Mouse (Mus musculus) hindbrain, embryonic 10.5 days (tissue): ENCODE measurements around the gene Ctnna2. TPM values are rescaled to one million over a fixed set of nuclear protein-coding genes. Genes with fewer than 3 reads are reported as not detected.

ENCODE experiments used
- DNase-seq: peaks from one replicate; pipeline ENCODE4 v3.0.0-alpha.2; 2017; ENCODE audit warnings: low spot score
- H3K27ac ChIP-seq: fragments of 300-500 bp; sonication (generic); 2 replicates; pipeline ENCODE4 v1.5.1; 2016; ENCODE audit warnings: mild to moderate bottlenecking, moderate library complexity
- H3K27me3 ChIP-seq: fragments of 300-500 bp; sonication (generic); 2 replicates; pipeline ENCODE4 v1.6.1; 2016; ENCODE audit warnings: mild to moderate bottlenecking; ENCODE audit not compliant: poor library complexity, insufficient read depth, severe bottlenecking
- H3K36me3 ChIP-seq: fragments of 300-500 bp; sonication (generic); 2 replicates; pipeline ENCODE4 v1.6.1; 2016; ENCODE audit warnings: mild to moderate bottlenecking, moderate library complexity
- H3K4me1 ChIP-seq: fragments of 300-500 bp; sonication (generic); replicated peaks from 2 replicates; pipeline ENCODE4 v1.6.1; 2016; ENCODE audit warnings: mild to moderate bottlenecking
- H3K4me3 ChIP-seq: fragments of 300-500 bp; sonication (generic); 2 replicates; pipeline ENCODE4 v1.5.1; 2016; ENCODE audit warnings: mild to moderate bottlenecking, moderate library complexity
- H3K9me3 ChIP-seq: fragments of 300-500 bp; sonication (generic); 2 replicates; pipeline ENCODE4 v1.6.1; 2016; ENCODE audit warnings: mild to moderate bottlenecking, moderate library complexity
- WGBS: fragments of 180-500 bp; shearing (Covaris S2); methylation state at CpG from one replicate; pipeline ENCODE4 v1.1.7; 2016; 5-methylcytosine and 5-hydroxymethylcytosine counted together
- polyA plus RNA-seq: library from polyadenylated mRNA; unstranded; fragments of >200 nt; fragmentation: Nextera tagmentation; extraction: Ambion mirVana; gene quantifications from 2 replicates; pipeline ENCODE4 v1.2.1, GENCODE M21; 2016

Gene Ctnna2
- polyA plus RNA-seq, 1 experiment from 2014 or later, result 42.5 TPM

DNA sequence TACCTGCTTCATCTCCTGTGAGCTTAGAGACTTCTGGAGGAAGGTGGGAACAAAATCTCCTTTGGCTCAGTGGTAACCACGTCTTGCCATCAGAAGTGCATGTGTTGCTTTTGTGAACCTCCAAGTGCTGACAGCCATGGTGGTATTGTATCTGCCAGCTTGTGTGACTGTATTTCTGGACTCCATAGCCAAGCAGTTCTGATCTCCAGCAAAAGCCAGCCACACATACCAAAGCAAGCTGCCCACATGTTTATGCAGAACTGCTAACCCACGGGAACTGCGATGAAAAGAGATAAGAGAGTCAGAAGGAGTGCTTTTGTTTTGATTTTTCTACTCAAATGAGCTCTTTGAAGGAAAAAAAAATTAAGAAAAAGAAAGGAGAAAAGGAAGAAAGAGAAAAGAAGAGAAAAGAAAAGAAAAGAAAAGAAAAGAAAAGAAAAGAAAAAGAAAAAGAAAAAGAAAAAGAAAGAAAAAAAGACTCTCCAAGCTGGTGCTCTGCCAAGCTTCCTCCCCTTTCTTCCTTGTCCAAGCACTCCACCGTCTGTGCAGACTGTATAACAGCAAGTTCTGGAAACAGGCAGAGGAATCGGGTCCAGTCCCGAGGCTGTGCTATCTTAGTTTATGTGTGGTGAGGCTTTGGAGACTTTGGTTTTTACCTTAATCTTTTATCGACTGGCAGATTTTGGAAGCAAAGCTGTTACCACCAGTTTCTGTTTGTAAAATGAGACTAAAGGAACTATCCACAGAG lies 722.0 kb downstream of the Ctnna2 start:
- DNase-seq, result no peak
- Histone ChIP-seq H3K9me3 (no peaks in the 10 kb centered on the region), H3K27me3 (no peaks in the 10 kb centered on the region), H3K4me3 (no peak overlapping the region), H3K36me3 (no peaks in the 10 kb centered on the region), H3K4me1 (no peaks in the 10 kb centered on the region), H3K27ac (no peak overlapping the region)
- 59% methylated on average over 7 of the region's 7 CpGs for WGBS

DNA sequence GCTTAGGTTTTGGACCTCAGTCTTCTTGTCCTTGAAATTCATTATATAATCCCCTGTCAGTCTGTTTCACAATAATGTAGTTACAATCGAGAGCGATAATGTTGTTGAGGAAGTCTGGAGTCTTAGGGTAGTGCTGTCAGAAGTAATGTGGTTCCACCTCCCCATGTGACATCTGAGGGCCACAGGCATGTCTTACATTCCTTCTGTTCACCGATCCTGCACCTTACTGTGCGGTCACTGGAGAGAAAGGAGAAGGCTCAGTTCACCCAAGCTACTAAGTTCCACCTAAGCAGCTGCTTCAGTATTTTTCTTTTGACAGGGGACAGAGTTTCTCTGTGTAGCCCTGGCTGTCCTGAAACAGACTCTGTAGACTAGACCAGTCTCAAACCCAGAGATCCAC lies 723.2 kb downstream of the Ctnna2 start:
- 89% methylated on average over 4 of the region's 4 CpGs for WGBS
- H3K27ac ChIP-seq, result no peak overlapping the region
- H3K4me1 ChIP-seq, result no peaks in the 10 kb centered on the region
- H3K9me3 ChIP-seq, result no peaks in the 10 kb centered on the region
- no peaks in the 10 kb centered on the region for H3K36me3 ChIP-seq
- H3K27me3 ChIP-seq, result no peaks in the 10 kb centered on the region
- H3K4me3 ChIP-seq, result no peak overlapping the region
- DNase-seq, result no peak

DNA sequence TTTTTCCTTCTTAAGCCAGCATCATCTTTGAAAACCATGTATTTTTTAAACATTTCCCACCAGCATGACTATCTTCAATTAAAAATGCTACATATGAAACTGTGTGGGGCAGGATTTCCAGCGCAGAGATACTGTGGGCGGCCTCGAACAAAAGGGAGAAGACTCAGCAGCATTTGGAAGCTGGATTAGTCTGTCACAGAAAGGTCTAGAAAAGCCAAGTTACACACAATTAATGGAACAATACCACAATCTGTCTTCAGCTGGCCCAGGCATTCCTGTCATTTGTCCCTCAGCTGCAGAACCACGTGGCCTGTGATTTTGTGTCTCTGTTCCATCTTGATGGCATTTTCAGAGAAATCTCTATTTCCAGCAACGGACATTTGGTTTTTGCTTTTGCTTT lies 726.0 kb downstream of the Ctnna2 start:
- Histone ChIP-seq H3K27ac (no peak overlapping the region), H3K4me3 (no peak overlapping the region), H3K36me3 (no peaks in the 10 kb centered on the region), H3K27me3 (peaks cover 3% of the 10 kb centered on the region; the same call in 1 of the 2 replicates), H3K4me1 (no peaks in the 10 kb centered on the region), H3K9me3 (no peaks in the 10 kb centered on the region)
- WGBS, result 78% methylated on average over 5 of the region's 5 CpGs
- no peak for DNase-seq

DNA sequence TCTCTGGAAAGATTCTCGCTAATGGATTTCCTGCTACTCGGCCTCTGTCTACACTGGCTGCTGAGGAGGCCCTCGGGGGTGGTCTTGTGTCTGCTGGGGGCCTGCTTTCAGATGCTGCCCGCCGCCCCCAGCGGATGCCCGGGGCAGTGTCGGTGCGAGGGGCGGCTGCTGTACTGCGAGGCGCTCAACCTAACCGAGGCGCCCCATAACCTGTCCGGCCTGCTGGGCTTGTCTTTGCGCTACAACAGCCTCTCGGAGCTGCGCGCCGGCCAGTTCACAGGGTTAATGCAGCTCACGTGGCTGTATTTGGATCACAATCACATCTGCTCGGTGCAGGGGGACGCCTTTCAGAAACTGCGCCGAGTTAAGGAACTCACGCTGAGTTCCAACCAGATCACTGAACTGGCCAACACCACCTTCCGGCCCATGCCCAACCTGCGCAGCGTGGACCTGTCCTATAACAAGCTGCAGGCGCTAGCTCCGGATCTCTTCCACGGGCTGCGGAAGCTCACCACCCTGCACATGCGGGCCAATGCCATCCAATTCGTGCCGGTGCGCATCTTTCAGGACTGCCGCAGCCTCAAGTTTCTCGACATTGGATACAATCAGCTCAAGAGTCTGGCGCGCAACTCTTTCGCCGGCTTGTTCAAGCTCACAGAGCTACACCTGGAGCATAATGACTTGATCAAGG lies 735.8 kb downstream of the Ctnna2 start:
- no peaks in the 10 kb centered on the region for H3K9me3 ChIP-seq
- H3K4me3 ChIP-seq, result peak overlapping the region; percentile 64
- peaks cover 17% of the 10 kb centered on the region for H3K4me1 ChIP-seq
- peak; percentile 77 for DNase-seq
- peaks cover 56% of the 10 kb centered on the region for H3K27me3 ChIP-seq
- peak overlapping the region; percentile 88 for H3K27ac ChIP-seq
- WGBS, result under 1% methylated on average over 43 of the region's 43 CpGs
- no peaks in the 10 kb centered on the region for H3K36me3 ChIP-seq

DNA sequence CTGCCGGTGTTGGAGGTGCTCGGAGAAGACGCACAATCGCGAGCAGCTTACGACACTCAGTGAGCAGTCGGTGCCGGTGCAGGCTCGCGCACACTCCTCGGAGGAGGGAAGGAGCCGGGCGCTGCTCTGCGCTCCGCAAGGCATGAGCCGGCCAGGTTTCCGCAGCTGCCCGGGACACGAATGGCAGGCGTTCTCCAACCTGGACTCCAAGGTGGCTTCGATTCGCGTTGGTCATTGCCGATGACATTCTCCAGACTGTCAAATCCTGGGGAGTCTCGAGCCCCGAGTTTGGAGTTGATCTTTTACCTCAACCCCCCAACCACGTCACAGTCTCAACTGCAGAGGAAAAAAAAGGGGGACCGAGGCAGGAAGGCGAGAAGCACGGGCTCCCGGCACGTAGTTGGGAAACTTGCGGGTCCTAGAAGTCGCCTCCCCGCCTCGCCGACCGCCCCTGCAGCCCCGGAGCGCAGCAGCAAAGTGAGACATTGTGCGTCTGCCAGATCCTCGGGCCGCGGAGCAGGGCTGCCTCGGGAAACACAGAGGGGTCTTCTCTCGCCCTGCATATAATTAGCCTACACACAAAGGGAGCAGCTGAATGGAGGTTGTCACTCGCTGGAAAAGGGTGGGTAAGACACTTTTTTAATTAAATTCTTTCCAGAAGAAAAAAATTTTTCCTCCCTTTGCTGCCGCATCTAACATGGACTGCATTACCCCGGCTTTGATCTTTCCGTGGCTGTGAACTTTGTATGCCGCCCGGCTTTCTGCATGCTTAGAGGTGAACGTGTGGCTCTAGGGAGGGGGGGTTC lies 736.7 kb downstream of the Ctnna2 start, which contains the start of gene Lrrtm1:
Lrrtm1 (plus strand) TSS at position 89 of the 806 bp plus-strand sequence.
- Histone ChIP-seq H3K27ac (peak within 1 kb of the TSS; percentile 88), H3K36me3 (no peaks in the 10 kb centered on the region), H3K4me1 (peaks cover 17% of the 10 kb centered on the region), H3K9me3 (no peaks in the 10 kb centered on the region), H3K4me3 (peak within 1 kb of the TSS; percentile 64), H3K27me3 (peaks cover 56% of the 10 kb centered on the region)
- WGBS, result under 1% methylated on average over 53 of the region's 53 CpGs
- peak; percentile 77 for DNase-seq

DNA sequence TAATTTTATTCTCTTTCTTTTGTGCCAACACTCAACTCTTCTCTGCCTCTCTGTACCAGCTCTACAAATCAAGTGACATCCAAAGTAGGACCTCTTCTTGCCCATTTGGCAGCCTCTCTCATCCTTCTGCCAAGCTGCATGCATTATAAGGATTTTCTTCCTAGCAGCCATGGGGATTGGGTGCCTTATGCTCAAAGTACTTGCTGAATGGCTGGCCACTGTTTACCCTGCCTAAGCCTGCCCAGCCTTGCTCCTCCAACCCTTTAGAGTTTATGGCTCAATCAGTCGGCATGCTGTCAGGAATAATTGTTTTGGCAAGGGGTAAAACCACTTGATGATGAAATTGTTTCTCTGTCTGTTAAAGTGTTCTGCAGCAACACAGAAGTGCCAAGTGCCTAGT lies 739.1 kb downstream of the Ctnna2 start:
- 61% methylated on average over 1 of the region's 1 CpGs for WGBS
- Histone ChIP-seq H3K4me1 (peaks cover 17% of the 10 kb centered on the region), H3K27me3 (peaks cover 38% of the 10 kb centered on the region), H3K27ac (no peak overlapping the region), H3K9me3 (no peaks in the 10 kb centered on the region), H3K36me3 (no peaks in the 10 kb centered on the region), H3K4me3 (no peak overlapping the region)
- no peak for DNase-seq

DNA sequence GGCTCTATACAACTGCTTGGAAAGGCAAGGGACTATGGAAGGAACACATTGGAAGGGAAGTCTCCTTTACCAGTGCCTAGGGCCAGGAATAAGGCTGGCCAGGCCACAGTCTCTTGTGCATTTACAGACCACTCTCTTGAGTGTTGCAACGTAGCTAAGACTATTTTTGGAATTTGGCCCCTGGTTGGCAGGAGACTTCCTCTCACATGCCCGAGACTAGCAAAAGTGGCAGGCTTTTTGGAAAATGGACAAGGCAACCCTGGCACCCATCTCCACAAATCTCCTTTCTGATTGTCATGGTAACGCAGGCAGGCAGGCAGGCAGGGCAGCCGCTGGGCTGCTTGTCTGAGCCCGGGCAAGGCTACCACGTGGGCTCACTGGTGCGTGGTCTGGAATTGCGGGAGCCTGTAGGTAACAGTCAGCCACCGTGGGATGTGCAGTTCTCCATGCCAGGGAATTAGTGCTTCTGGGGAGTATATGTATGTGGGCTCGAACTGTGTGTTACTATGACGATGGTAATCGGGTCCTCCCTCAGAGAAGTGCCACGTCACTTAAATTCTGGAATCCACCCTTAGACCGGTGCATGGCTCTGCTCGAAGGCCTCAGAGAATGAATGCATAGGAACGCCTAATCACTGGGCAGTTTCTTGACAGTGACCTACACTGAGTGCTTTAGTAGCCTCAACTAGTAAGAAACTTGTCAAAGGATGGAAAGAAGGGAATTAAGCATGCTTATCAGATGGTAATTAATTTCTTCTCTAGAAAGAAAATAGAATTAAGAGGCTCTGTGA lies 756.5 kb downstream of the Ctnna2 start:
- no peaks in the 10 kb centered on the region for H3K36me3 ChIP-seq
- H3K9me3 ChIP-seq, result no peaks in the 10 kb centered on the region
- no peaks in the 10 kb centered on the region for H3K27me3 ChIP-seq
- no peak overlapping the region for H3K4me3 ChIP-seq
- 60% methylated on average over 16 of the region's 16 CpGs for WGBS
- H3K4me1 ChIP-seq, result peaks cover 7% of the 10 kb centered on the region
- no peak for DNase-seq
- no peak overlapping the region for H3K27ac ChIP-seq

DNA sequence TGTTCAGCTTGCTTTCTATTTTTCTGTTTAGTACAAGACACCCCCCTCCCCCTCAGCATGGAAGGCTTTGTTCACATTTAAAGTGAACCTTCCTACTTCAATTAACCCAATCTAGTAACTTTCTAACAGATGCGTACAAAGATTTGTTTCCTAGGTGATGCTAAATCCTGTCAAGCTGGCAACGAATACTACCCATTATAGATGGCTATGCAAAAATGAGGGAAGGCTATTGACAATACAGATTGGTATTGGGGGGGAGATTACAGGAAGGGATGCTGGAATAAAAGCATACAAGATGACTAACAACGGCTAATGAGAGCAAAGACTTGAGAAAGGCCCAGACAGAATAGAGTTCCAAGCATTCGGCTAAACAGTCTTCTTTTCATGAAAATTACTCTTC lies 758.7 kb downstream of the Ctnna2 start:
- DNase-seq, result no peak
- Histone ChIP-seq H3K36me3 (no peaks in the 10 kb centered on the region), H3K4me1 (peaks cover 7% of the 10 kb centered on the region), H3K27ac (no peak overlapping the region), H3K27me3 (no peaks in the 10 kb centered on the region), H3K9me3 (no peaks in the 10 kb centered on the region), H3K4me3 (no peak overlapping the region)
- 57% methylated on average over 4 of the region's 4 CpGs for WGBS

DNA sequence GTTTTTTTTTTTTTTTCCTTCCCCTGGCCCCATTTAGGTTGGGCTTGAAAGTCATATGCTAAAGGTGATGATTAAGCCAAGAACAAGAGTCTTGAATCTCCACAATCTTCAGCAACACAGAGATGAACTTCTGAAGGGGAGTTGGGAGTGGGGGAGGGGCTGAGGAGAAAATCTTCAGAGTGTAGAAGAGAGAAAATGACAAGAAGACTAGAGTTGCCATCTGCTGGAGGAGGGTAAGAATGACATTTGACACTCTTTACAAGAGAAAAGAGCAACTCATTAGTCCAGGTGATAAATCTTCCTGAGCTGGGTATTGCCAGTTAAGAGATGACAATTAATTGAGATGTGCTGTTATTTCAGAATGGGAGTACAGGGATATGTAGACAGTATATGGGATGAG lies 760.6 kb downstream of the Ctnna2 start:
- Histone ChIP-seq H3K27me3 (no peaks in the 10 kb centered on the region), H3K27ac (no peak overlapping the region), H3K4me3 (no peak overlapping the region), H3K9me3 (no peaks in the 10 kb centered on the region), H3K4me1 (peaks cover 11% of the 10 kb centered on the region), H3K36me3 (no peaks in the 10 kb centered on the region)
- DNase-seq, result no peak

DNA sequence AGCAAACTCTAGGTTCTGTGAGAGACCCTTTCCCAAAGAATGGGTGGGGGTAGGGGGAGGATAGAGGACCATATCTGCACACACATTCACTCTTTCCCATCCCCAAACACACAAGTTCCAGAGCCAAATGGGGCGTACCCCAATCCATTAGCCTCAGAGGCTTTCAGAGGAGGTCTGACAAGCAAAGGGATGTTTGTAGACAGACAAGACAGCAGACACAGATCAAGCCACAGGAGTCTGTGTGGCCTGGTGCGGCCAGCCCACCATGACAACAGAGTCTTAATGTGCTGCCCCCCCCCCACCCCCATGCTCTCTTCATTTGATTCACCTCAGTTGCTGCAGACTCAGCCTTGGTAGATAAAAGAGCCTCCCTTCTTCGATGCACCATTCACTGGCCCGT lies 764.2 kb downstream of the Ctnna2 start:
- Histone ChIP-seq H3K9me3 (no peaks in the 10 kb centered on the region), H3K36me3 (no peaks in the 10 kb centered on the region), H3K4me1 (peaks cover 9% of the 10 kb centered on the region), H3K4me3 (no peak overlapping the region), H3K27ac (peak overlapping the region; percentile 12; the same call in 1 of the 2 replicates), H3K27me3 (no peaks in the 10 kb centered on the region)
- 46% methylated on average over 4 of the region's 4 CpGs for WGBS
- DNase-seq, result no peak

DNA sequence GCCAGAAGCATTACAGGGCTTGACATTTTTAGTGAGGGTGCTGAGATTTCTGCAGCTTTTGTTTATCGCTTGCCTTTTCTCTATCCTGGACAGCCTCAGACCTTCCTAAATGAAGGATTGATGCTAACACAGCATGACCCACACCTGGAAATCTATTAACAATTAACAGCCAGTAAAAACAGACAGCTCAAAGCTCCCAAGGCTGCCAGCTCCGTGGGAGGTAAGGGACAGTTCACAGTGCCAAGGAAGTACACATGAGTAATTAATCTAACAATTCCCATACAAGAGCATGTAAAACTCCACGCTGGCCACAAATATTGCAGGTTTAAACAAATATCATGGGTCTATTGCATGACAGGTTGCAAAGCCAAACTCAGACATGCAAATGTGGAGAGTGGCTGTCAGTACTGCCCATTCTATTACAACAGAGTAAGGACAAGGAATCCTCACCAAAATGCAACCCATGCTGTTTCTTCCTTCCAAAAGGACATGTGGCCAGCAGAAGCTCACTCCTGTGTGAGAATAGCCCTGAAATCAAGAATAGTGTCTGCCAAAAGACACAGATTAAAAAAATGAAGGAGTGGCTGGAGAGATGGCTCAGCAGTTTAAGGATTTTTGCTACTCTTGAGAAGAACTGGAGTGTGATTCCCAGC lies 765.6 kb downstream of the Ctnna2 start:
- Histone ChIP-seq H3K9me3 (no peaks in the 10 kb centered on the region), H3K4me3 (no peak overlapping the region), H3K36me3 (no peaks in the 10 kb centered on the region), H3K27me3 (no peaks in the 10 kb centered on the region), H3K4me1 (peaks cover 9% of the 10 kb centered on the region), H3K27ac (no peak overlapping the region)
- no peak for DNase-seq
- WGBS, result 40% methylated on average over 3 of the region's 3 CpGs

DNA sequence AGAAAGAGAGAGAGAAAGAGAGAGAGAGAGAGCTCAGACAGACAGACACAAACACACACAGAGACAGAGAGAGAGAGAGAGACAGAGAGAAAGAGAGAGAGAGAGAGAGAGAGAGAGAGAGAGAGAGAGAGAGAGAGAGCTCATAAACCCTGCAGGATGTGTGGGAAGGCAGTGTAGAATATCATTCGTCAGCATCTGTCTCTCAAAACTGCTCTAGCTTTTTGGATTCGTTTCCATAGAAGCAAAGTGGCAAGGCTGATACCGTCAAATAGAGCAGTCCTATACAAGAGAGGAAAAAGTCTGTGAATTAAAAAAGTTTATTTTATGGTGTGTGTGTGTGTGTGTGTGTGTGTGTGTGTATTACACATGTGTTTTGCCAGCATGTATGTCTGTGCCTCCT lies 769.6 kb downstream of the Ctnna2 start:
- no peaks in the 10 kb centered on the region for H3K27me3 ChIP-seq
- H3K9me3 ChIP-seq, result no peaks in the 10 kb centered on the region
- no peak for DNase-seq
- no peak overlapping the region for H3K4me3 ChIP-seq
- no peaks in the 10 kb centered on the region for H3K36me3 ChIP-seq
- H3K27ac ChIP-seq, result no peak overlapping the region
- H3K4me1 ChIP-seq, result peaks cover 5% of the 10 kb centered on the region
- WGBS, result 85% methylated on average over 3 of the region's 3 CpGs
